ENCODE assay signal across 28 mouse cellular contexts in the genomic region with DNA sequence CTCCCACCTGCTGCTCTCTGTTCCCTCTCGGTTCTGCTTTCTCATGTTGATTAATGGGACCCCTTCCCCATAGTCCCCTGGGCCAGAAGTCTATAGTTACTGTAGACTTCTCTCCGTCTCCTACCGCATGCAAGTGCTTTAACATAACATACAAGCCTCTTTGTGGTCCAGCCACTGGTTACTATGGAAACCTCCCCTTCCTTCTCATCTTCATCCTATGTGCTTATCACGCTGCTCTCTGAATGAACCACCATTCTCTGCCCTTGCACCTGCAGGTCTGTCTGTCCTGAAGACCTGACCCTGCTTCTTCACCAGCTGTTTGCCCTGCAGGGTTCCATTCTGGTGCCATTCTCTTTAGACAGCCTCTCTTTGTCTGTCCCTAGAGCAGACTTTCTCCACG. TPM values are rescaled to one million over a fixed set of nuclear protein-coding genes. Genes with fewer than 3 reads are reported as not detected.
DNase-seq lines count a peak whose midpoint lies in the region; ATAC-seq lines count a peak whose summit lies in the region.
"Had no signal": no experiment of that assay in that cellular context is flagged by ENCODE, and none has a peak within 500 bp of the region (broad histone marks: within the 10 kb centered on the region; RNA-seq: fewer than 3 reads in every experiment).

No protein-coding gene starts in this region.

- peak; percentile 70 for ATAC-seq in midbrain, embryonic 13.5 days
- no peak for ATAC-seq in monocyte, adult 5-6 weeks (replicated peaks; ENCODE audit: insufficient number of reproducible peaks, low FRiP score, low TSS enrichment, poor library complexity, severe bottlenecking)

- intact Hi-C loops in gastrocnemius, postnatal 14 days (cut with DNase I; ENCODE audit: low total_unique reads) = no loop called here

- no peak overlapping the region for H3K4me3 ChIP-seq in midbrain, embryonic 13.5 days (replicated peaks)
- H3K4me3 ChIP-seq: embryonic facial prominence, embryonic 15.5 days; forebrain, embryonic 12.5 days; limb, embryonic 10.5 days; myocyte had no signal

- WGBS in midbrain, embryonic 13.5 days = 12% methylated on average over 5 of the region's 5 CpGs

- no peaks in the 10 kb centered on the region for H3K36me3 ChIP-seq in midbrain, embryonic 13.5 days
- H3K36me3 ChIP-seq: embryonic facial prominence, embryonic 15.5 days; forebrain, embryonic 12.5 days; limb, embryonic 10.5 days had no signal

- no peaks in the 10 kb centered on the region for H3K9me3 ChIP-seq in midbrain, embryonic 13.5 days
- H3K9me3 ChIP-seq: embryonic facial prominence, embryonic 15.5 days; forebrain, embryonic 12.5 days; limb, embryonic 10.5 days had no signal

- H3K4me1 ChIP-seq in midbrain, embryonic 13.5 days (replicated peaks) = peaks cover 14% of the 10 kb centered on the region

- H3K4me2 ChIP-seq in midbrain, embryonic 13.5 days (replicated peaks) = no peak overlapping the region
- H3K4me2 ChIP-seq: embryonic facial prominence, embryonic 15.5 days; forebrain, embryonic 12.5 days; liver, embryonic 11.5 days; lung, embryonic 14.5 days had no signal

- H3K9ac ChIP-seq in midbrain, embryonic 13.5 days (replicated peaks) = no peak overlapping the region
- H3K9ac ChIP-seq: embryonic facial prominence, embryonic 15.5 days; forebrain, embryonic 12.5 days; lung, embryonic 14.5 days had no signal

- DNase-seq in embryo, embryonic 10.5 days (ENCODE audit: low spot score) = peak; percentile 15
- no peak for DNase-seq in embryo, embryonic 11 days
- peak; percentile 8 for DNase-seq in testis, postnatal 10 days (ENCODE audit: low spot score)
- DNase-seq in testis, postnatal 14 days (ENCODE audit: low spot score) = no peak
- DNase-seq in gastrocnemius, postnatal 14 days = no peak
- DNase-seq in gastrocnemius, postnatal 4 days (ENCODE audit: low spot score in 2 of 2) = no peak
- DNase-seq: adrenal gland, adult 2 months; cerebellum, adult 18-20 months; kidney, adult 2 months; kidney, postnatal 14 days; lung, embryonic 14.5 days; right cerebral cortex, postnatal 25 days; thymus, postnatal 14 days had no signal

- peak overlapping the region; percentile 10; the same call in 1 of the 2 replicates for H3K27ac ChIP-seq in midbrain, embryonic 13.5 days
- H3K27ac ChIP-seq: embryonic facial prominence, embryonic 15.5 days; forebrain, embryonic 12.5 days; limb, embryonic 10.5 days; macrophage had no signal

- H3K27me3 ChIP-seq in midbrain, embryonic 13.5 days = no peaks in the 10 kb centered on the region
- H3K27me3 ChIP-seq: embryonic facial prominence, embryonic 15.5 days; forebrain, embryonic 12.5 days had no signal

RNA-seq across cellular contexts. Expression of gene Izumo1r, which starts 6.2 kb away (rescaled TPM):
- polyA plus RNA-seq in midbrain, embryonic 13.5 days (2015; fragmentation: Nextera tagmentation; extraction: Ambion mirVana) = not detected in 2 replicates
- not detected in 3 replicates for total RNA-seq in monocyte, adult 5-6 weeks (2017)
- total RNA-seq in gastrocnemius, postnatal 14 days (2021) = not detected
- total RNA-seq in gastrocnemius, postnatal 4 days (2021) = not detected
- total RNA-seq: adrenal gland, adult 2 months; common myeloid progenitor, adult 5-6 weeks; gastrocnemius, adult 18-20 months; heart, adult 8-10 months; layer of hippocampus, adult 8-10 months; left cerebral cortex, adult 18-20 months; MEL had no signal
- polyA plus RNA-seq: forebrain, embryonic 12.5 days; limb, embryonic 10.5 days; liver, embryonic 11.5 days; macrophage; myocyte; stomach, embryonic 16.5 days had no signal

RNA-seq across cellular contexts. Expression of gene Gpr83, which starts 50.0 kb away (rescaled TPM):
- polyA plus RNA-seq in midbrain, embryonic 13.5 days (2015; fragmentation: Nextera tagmentation; extraction: Ambion mirVana) = 2.6 and 2.8 TPM in 2 replicates
- 0.11 TPM in 1 of 3 replicates, not detected in the others for total RNA-seq in monocyte, adult 5-6 weeks (2017)
- not detected for total RNA-seq in gastrocnemius, postnatal 14 days (2021)
- total RNA-seq in gastrocnemius, postnatal 4 days (2021) = 1 to 10 TPM in 1 of 2 experiments, under 1 TPM in 1; 0.75 to 1.1 TPM
- total RNA-seq: adrenal gland, adult 2 months; common myeloid progenitor, adult 5-6 weeks; gastrocnemius, adult 18-20 months had no signal
- polyA plus RNA-seq: liver, embryonic 11.5 days; myocyte had no signal

Comparison
In these comparisons a context has a peak if more than half of its experiments do, and no peak if none do; other contexts are left out.
1. DNase-seq: peak in embryo, embryonic 10.5 days (single experiment) and testis, postnatal 10 days (single experiment); none in embryo, embryonic 11 days (single experiment), testis, postnatal 14 days (single experiment), gastrocnemius, postnatal 14 days (single experiment) and gastrocnemius, postnatal 4 days (0 of 2).